Mouse (Mus musculus) G1E-ER4 (cell line): ENCODE data around the gene Cops9. TPM values are rescaled to one million over a fixed set of nuclear protein-coding genes. Genes with fewer than 3 reads are reported as not detected.

Experiments used
- GATA1 ChIP-seq: IDR thresholded peaks from one replicate; pipeline ENCODE4 v1.8.0; 2012; ENCODE audit warnings: low read length, inconsistent platforms
- polyA plus RNA-seq: library from polyadenylated mRNA; stranded (reverse); fragments of >175 nt; gene quantifications from 2 replicates; pipeline ENCODE4 v1.2.3, GENCODE M21; 2012

Cops9 gene
- polyA plus RNA-seq: 147 and 217 TPM in 2 replicates

DNA sequence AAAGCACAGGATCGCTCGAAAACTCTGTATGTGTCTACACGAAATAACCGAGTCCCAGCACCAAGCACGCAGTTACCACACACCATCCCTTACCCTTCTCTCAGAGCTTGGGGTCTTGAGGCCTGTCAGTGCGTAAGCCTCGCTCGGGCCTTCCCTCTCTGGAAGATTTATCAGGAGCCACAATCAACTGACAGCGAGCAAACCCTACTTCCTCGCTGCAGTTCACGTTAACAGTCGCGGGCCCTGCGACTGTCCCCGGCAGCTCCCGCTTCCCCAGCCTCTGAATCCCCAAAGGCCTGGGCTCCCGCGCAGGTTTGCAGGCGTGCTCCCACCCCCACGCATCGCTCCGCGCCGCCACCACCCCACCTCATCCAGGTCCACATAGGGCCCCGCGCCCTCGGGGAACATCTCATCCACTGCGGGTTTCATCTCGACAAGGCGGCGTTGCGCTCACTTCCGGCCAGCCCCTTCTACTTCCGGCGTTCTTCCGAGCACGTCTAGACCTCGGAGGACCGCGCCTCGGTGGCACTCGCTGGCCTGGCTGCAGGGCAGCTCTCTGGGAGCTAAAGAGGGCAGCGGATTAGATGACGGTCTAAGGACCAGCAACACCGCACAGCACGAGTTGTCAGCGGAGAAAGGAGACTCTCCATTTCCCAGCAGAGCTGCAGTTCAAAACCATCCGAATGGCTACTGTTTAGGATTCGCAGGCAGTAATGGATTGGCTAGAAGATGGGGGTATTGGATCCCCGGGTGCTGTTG is at the start of gene Cops9:
TSS of gene Cops9 (minus strand) at position 472 of the 759 bp plus-strand sequence.
- no peak for TF ChIP-seq GATA1

DNA sequence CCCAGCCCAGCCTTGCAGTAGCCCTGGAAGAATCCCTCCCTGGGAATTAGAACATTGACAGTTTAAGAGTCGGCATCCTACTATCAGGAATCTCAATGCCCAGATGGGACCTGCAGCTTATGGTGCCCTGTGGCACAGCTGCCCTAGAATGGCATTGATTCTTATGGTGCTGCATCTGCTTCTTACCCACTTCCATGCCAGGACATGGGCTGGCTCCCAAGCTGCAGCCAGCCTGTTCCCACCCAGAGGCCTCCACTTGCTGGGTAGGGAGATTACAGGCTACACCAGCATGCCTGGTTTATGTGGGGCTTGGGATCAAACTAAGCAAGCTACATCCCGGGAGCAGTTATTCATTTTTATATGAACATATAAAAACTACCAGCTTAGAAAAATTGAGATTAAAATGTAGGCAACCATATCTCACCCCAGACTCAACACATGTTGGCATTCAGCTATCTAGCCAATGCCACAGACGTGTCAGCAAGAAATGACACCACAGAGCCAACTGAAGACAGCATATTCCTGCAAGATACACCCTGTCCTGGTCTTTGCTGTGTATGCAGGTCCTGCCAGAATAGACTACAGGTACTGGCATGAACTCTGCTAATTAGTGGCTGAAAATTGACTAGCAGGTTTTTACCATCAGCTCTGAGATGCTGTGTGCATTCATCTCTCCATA is 49.5 kb upstream of the Cops9 start:
- no peak for TF ChIP-seq GATA1

GRCm38 (mm10) chr1:92686994-92687393 is 45.2 kb upstream of the Cops9 start:
- TF ChIP-seq GATA1: no peak

DNA sequence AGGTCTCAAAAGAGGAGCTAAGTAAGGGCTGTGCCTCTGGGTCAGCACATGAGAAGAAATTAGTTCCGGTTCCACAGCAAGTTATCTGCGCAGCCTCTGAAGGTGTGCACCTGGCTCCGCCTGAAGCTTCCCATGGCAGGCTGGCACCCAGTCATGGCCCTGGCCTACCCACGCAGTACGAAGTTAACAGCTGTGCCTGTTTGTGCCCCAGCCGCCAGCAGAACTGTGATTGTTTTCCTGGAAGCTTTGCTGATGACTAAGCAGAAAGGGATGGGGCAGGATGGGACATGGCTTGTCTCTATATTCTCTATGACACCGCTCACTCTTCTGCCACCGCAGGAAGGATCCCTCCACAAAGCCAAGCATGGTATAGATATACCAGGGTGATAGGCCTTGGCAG is 41.4 kb upstream of the Cops9 start:
- no peak for TF ChIP-seq GATA1

- no peak for TF ChIP-seq GATA1
These were observed 39.2 kb upstream of the Cops9 start for GRCm38 (mm10) chr1:92680668-92681603.

DNA sequence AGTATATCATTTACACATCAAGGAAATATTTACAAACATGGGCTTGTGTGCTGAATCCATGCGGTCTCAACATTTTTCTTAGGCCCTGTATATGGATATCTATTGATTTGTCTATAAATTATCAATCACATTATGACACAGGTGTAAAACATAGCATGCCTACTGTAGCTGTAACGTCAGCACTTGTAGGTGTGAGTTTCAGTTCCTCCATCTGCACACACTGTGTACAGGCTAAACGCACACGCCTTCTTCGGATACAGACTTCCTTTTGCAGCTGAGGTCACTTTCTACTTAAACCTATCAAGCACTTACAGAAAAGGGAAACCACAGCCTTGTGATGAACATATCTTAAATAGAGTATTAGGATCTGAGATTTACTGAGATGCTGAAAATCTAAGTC is 37.0 kb upstream of the Cops9 start:
- TF ChIP-seq GATA1: no peak

GRCm38 (mm10) chr1:92676676-92676975 is 34.8 kb upstream of the Cops9 start:
- TF ChIP-seq GATA1: no peak

- TF ChIP-seq GATA1: no peak
These were observed 34.3 kb upstream of the Cops9 start for GRCm38 (mm10) chr1:92675932-92676675.

DNA sequence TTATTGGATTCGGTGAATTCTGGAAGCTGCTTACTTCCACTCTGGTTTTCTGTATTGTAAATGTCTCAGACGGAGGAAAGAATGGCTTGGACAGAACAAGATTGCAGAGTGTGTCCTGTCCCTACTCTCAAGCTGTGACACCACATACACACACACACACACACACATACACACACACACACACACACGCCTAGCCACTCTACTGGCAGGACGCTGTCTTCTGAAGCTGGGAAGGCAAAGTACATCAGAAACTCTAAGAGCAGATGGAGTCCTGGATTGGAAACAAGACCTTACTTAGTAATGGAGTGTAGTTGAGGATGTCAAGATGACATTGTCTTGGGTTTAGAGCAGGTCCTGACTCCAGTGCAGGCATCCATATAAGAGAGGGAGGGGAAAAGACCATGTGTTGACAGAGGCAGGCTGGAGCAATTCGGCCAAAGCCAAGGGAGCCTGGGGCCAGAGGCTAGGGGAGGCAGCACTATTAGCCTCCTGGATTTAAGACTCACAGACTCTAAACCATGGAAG is 31.5 kb upstream of the Cops9 start:
- no peak for TF ChIP-seq GATA1

- no peak for TF ChIP-seq GATA1
These were observed 29.5 kb upstream of the Cops9 start for GRCm38 (mm10) chr1:92671326-92671725.

GRCm38 (mm10) chr1:92669430-92669829 is 27.6 kb upstream of the Cops9 start:
- TF ChIP-seq GATA1: no peak

GRCm38 (mm10) chr1:92667106-92667505 is 25.3 kb upstream of the Cops9 start:
- TF ChIP-seq GATA1: no peak

DNA sequence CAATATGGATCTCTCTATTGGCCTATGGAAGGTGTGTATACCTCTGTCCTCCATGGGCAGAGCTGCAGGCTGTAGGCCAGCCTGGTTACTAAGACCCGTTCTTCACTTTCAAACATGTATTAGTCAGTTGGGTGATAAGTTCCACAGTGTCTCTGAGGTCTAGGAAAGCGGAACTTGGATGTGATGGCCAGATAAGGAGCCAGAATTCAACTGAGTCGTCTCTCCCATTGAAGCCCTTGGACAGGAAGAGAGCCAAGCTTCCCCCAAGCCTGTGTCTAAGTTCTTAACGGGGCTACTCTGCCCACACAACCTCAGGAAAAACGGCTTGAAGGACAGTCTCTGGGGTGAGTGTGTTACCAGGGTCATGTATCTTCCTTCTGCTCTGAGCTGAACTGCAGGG is 17.6 kb upstream of the Cops9 start:
- TF ChIP-seq GATA1: peak; percentile 66

GRCm38 (mm10) chr1:92657025-92657820 is 15.4 kb upstream of the Cops9 start:
- no peak for TF ChIP-seq GATA1
